Mouse (Mus musculus) heart, postnatal 36 days (tissue): ENCODE measurements around the gene Atp1b3. TPM values are rescaled to one million over a fixed set of nuclear protein-coding genes. Genes with fewer than 3 reads are reported as not detected.

Experiments used
- DNase-seq, 2 experiments: peaks; one replicate each; pipeline ENCODE4 v3.0.0; 2021 to 2022
- intact Hi-C: fragments of 180-260 bp; cut with DNase I; formaldehyde crosslinking; loops from one replicate; pipeline ENCODE4 v1.15.1; 2025
- total RNA-seq, 2 experiments: library from RNA; stranded (reverse); gene quantifications; 2 replicates each; pipeline ENCODE4 v1.2.3; 2021

Atp1b3 gene
- total RNA-seq, 2 experiments from 2014 or later = 54.8 to 56.6 TPM

DNA sequence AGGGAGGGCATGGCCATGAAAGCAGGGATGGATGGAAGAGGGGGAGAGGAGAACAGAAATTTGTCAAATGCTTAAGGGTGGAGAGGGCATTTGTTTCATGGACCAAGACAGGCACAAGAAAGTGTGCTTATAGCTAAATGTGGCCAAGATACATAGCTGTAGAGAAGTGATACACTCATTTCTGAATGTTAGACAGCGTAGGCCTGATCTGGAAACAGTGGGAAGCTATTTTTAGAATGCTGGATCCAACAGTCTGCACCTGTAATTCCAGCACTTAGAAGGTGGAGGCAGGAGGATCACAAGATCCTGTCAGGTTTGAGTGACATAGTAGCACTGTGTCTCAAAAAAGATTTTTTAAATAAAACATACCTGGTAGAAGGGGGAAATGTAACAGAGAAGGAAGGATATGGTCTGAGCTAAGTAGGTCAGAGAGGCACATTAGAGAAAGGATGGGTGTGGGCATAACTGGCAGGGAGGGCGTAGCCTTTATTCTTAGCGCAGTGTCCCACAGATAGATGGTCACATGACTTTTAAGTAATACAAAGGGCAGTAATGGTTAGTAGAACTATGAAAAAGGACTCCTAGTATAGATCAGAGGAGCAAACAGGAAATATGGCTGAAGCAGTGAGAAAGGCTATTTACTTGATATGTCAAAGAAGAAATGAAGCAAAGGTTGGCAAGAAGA is 64.8 kb downstream of the Atp1b3 start:
- DNase-seq = no peak
- intact Hi-C loops = no loop called here

DNA sequence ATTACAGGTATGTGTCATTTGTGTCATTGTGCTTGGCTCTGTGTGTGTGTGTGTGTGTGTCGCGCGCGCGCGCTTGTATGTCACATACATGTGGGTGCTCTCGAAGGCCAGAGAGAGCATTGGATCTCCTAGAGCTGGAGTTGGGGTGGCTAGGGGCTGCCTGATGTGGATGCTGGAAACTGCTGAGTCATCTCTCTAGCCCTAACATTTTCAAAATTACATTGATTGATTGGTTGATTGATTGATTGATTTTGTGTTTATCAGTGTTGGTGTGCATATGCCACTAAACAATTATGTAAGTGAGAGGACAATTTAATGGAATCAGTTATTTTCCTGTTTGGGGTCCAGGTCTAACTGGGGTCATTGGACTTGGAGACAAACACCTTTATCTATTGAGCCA is 72.1 kb downstream of the Atp1b3 start:
- DNase-seq = no peak
- intact Hi-C loops = no loop called here

DNA sequence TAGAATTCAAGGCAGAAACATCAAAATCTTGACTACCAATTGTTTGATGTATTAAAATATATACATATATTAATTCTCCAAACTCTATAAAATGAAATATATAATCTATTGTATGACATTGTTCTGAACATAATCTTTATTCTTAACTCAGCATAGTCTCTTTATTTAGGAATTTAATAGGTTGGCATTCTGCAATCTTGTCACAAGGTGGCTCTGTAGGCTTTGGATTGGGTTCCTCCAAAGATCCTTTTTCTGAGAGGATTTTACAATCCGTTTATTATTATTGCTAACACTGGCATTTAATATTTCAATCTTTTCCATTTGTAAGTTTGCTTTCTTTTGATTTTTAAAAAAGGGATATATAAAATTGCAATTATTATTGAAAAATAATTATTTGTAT is 79.3 kb downstream of the Atp1b3 start:
- intact Hi-C loops = loop anchor here (2.0 kb wide), 1 partner anchor 208 kb away; no protein-coding TSS in a partner anchor
- no peak for DNase-seq

Other genes with a start within 250 kb of the Atp1b3 start
- gene Gk5, start 245.1 kb downstream of the Atp1b3 start, total RNA-seq = 1 to 10 TPM; 3.4 to 3.8 TPM
- gene Tfdp2, start 168.2 kb downstream of the Atp1b3 start, total RNA-seq = 100 to 1,000 TPM; 107 to 125 TPM
- 10 to 100 TPM; 71.1 to 74.7 TPM for gene Rnf7, start 114.2 kb upstream of the Atp1b3 start, total RNA-seq
- not detected for gene Gm28729, start 160.8 kb upstream of the Atp1b3 start, total RNA-seq